Mouse (Mus musculus): ENCODE results near the gene Ubash3b.

Ubash3b gene

GRCm38 (mm10) chr9:41011512-41012436 lies 149.7 kb downstream of the Ubash3b start:
- in situ Hi-C loops (cut with MboI, MseI) = no loop called here

- in situ Hi-C loops (cut with MboI, MseI) = no loop called here
Observed at GRCm38 (mm10) chr9:41007785-41008184, 153.7 kb downstream of the Ubash3b start.

GRCm38 (mm10) chr9:41004415-41004814 lies 157.1 kb downstream of the Ubash3b start, which contains the start of gene Crtam:
Gene Crtam (minus strand): TSS chr9:41004628.
- in situ Hi-C loops (cut with MboI, MseI) = no loop called here

GRCm38 (mm10) chr9:40997116-40997779 lies 164.2 kb downstream of the Ubash3b start:
- in situ Hi-C loops (cut with MboI, MseI) = no loop called here

- in situ Hi-C loops (cut with MboI, MseI) = no loop called here
Observed at GRCm38 (mm10) chr9:40994075-40994474, 167.4 kb downstream of the Ubash3b start.

- in situ Hi-C loops (cut with MboI, MseI) = no loop called here
Observed at GRCm38 (mm10) chr9:40991511-40991910, 170.0 kb downstream of the Ubash3b start.

- in situ Hi-C loops (cut with MboI, MseI) = loop anchor here (10.0 kb wide), 2 partner anchors 155 to 205 kb away; no protein-coding TSS in a partner anchor
Observed at GRCm38 (mm10) chr9:40989940-40990588, 171.4 kb downstream of the Ubash3b start.

- in situ Hi-C loops (cut with MboI, MseI) = loop anchor here (10.0 kb wide), 2 partner anchors 150 to 210 kb away; no protein-coding TSS in a partner anchor
Observed at GRCm38 (mm10) chr9:40984313-40984712, 177.2 kb downstream of the Ubash3b start.

- in situ Hi-C loops (cut with MboI, MseI) = loop anchor here (10.0 kb wide), 2 partner anchors 149 to 211 kb away; no protein-coding TSS in a partner anchor
Observed at GRCm38 (mm10) chr9:40983758-40984157, 177.7 kb downstream of the Ubash3b start.

- in situ Hi-C loops (cut with MboI, MseI) = loop anchor here (10.0 kb wide), 2 partner anchors 148 to 212 kb away; no protein-coding TSS in a partner anchor
Observed at GRCm38 (mm10) chr9:40982480-40982879, 179.0 kb downstream of the Ubash3b start.

- in situ Hi-C loops (cut with MboI, MseI) = no loop called here
Observed at GRCm38 (mm10) chr9:40974042-40974801, 187.3 kb downstream of the Ubash3b start.

GRCm38 (mm10) chr9:40964418-40964714 lies 197.1 kb downstream of the Ubash3b start:
- in situ Hi-C loops (cut with MboI, MseI) = no loop called here

GRCm38 (mm10) chr9:40963586-40964417 lies 197.7 kb downstream of the Ubash3b start, which contains the start of gene Jhy:
Gene Jhy (minus strand): TSS chr9:40964118.
- in situ Hi-C loops (cut with MboI, MseI) = no loop called here

GRCm38 (mm10) chr9:40961401-40961800 lies 200.1 kb downstream of the Ubash3b start:
- in situ Hi-C loops (cut with MboI, MseI) = no loop called here
